Mouse (Mus musculus): ENCODE data around the gene Fbxw5. TPM values are rescaled to one million over a fixed set of nuclear protein-coding genes. Genes with fewer than 3 reads are reported as not detected.

Gene Fbxw5
- polyA plus RNA-seq, 1 experiment = 42.0 TPM

- DNase-seq (ENCODE audit: low read depth in 1 of 2, low spot score in 2 of 2) = no peak
- no peak for TF ChIP-seq CTCF (IDR thresholded peaks at IDR 0.05; ENCODE audit: extremely low read depth, insufficient read depth, insufficient read length, insufficient replicate concordance)
- TF ChIP-seq POLR2A (IDR thresholded peaks at IDR 0.05; ENCODE audit: low read depth, low read length) = no peak
- 88% methylated on average over 7 of the region's 7 CpGs for WGBS
- no peak overlapping the region for H3K27ac ChIP-seq (ENCODE audit: insufficient read depth, low read length)
- no peaks in the 10 kb centered on the region for H3K36me3 ChIP-seq (ENCODE audit: control insufficient read depth, insufficient read depth, low read length)
- H3K27me3 ChIP-seq (ENCODE audit: control insufficient read depth, insufficient read depth, low read length) = no peaks in the 10 kb centered on the region
- H3K4me1 ChIP-seq (ENCODE audit: control insufficient read depth, insufficient read depth, insufficient read length) = no peaks in the 10 kb centered on the region
- no peak overlapping the region for H3K4me3 ChIP-seq (ENCODE audit: extremely low read depth, insufficient read depth, insufficient read length)
Observed at GRCm38 (mm10) chr2:25488671-25489068, 11.9 kb upstream of the Fbxw5 start.

GRCm38 (mm10) chr2:25492988-25493387, 7.6 kb upstream of the Fbxw5 start:
- H3K27me3 ChIP-seq (ENCODE audit: control insufficient read depth, insufficient read depth, low read length) = no peaks in the 10 kb centered on the region
- no peak for DNase-seq (ENCODE audit: low read depth in 1 of 2, low spot score in 2 of 2)
- 90% methylated on average over 5 of the region's 5 CpGs for WGBS
- no peak overlapping the region for H3K4me3 ChIP-seq (ENCODE audit: extremely low read depth, insufficient read depth, insufficient read length)
- no peak overlapping the region for H3K27ac ChIP-seq (ENCODE audit: insufficient read depth, low read length)
- no peaks in the 10 kb centered on the region for H3K36me3 ChIP-seq (ENCODE audit: control insufficient read depth, insufficient read depth, low read length)
- H3K4me1 ChIP-seq (ENCODE audit: control insufficient read depth, insufficient read depth, insufficient read length) = peaks cover 2% of the 10 kb centered on the region; the same call in 1 of the 2 replicates
- TF ChIP-seq POLR2A (IDR thresholded peaks at IDR 0.05; ENCODE audit: low read depth, low read length) = no peak

- TF ChIP-seq POLR2A (IDR thresholded peaks at IDR 0.05; ENCODE audit: low read depth, low read length) (no peak), CTCF (IDR thresholded peaks at IDR 0.05; ENCODE audit: extremely low read depth, insufficient read depth, insufficient read length, insufficient replicate concordance) (no peak)
- H3K4me3 ChIP-seq (ENCODE audit: extremely low read depth, insufficient read depth, insufficient read length) = no peak within 1 kb of the TSS
- H3K27ac ChIP-seq (ENCODE audit: insufficient read depth, low read length) = no peak within 1 kb of the TSS
- no peaks in the 10 kb centered on the region for H3K36me3 ChIP-seq (ENCODE audit: control insufficient read depth, insufficient read depth, low read length)
- no peaks in the 10 kb centered on the region for H3K27me3 ChIP-seq (ENCODE audit: control insufficient read depth, insufficient read depth, low read length)
- WGBS = 87% methylated on average over 5 of the region's 5 CpGs
- peaks cover 2% of the 10 kb centered on the region; the same call in 1 of the 2 replicates for H3K4me1 ChIP-seq (ENCODE audit: control insufficient read depth, insufficient read depth, insufficient read length)
- DNase-seq (ENCODE audit: low read depth in 1 of 2, low spot score in 2 of 2) = no peak
Observed at GRCm38 (mm10) chr2:25493476-25493961, 7.0 kb upstream of the Fbxw5 start, which contains the start of gene Lcn12. TSS of gene Lcn12 (minus strand) at chr2:25493911.

GRCm38 (mm10) chr2:25496462-25496861, 4.1 kb upstream of the Fbxw5 start:
- no peaks in the 10 kb centered on the region for H3K27me3 ChIP-seq (ENCODE audit: control insufficient read depth, insufficient read depth, low read length)
- 52% methylated on average over 4 of the region's 4 CpGs for WGBS
- peaks cover 8% of the 10 kb centered on the region; the same call in 1 of the 2 replicates for H3K4me1 ChIP-seq (ENCODE audit: control insufficient read depth, insufficient read depth, insufficient read length)
- H3K27ac ChIP-seq (ENCODE audit: insufficient read depth, low read length) = no peak overlapping the region
- H3K36me3 ChIP-seq (ENCODE audit: control insufficient read depth, insufficient read depth, low read length) = no peaks in the 10 kb centered on the region
- TF ChIP-seq CTCF (IDR thresholded peaks at IDR 0.05; ENCODE audit: extremely low read depth, insufficient read depth, insufficient read length, insufficient replicate concordance) (peak; percentile 10; the same call in 1 of the 2 replicates), POLR2A (IDR thresholded peaks at IDR 0.05; ENCODE audit: low read depth, low read length) (no peak)
- DNase-seq (ENCODE audit: low read depth in 1 of 2, low spot score in 2 of 2) = no peak
- no peak overlapping the region for H3K4me3 ChIP-seq (ENCODE audit: extremely low read depth, insufficient read depth, insufficient read length)

GRCm38 (mm10) chr2:25497846-25498575, 2.5 kb upstream of the Fbxw5 start:
- Histone ChIP-seq H3K4me3 (ENCODE audit: extremely low read depth, insufficient read depth, insufficient read length) (no peak overlapping the region), H3K27ac (ENCODE audit: insufficient read depth, low read length) (no peak overlapping the region), H3K27me3 (ENCODE audit: control insufficient read depth, insufficient read depth, low read length) (no peaks in the 10 kb centered on the region), H3K4me1 (ENCODE audit: control insufficient read depth, insufficient read depth, insufficient read length) (peaks cover 14% of the 10 kb centered on the region; the same call in 1 of the 2 replicates), H3K36me3 (ENCODE audit: control insufficient read depth, insufficient read depth, low read length) (no peaks in the 10 kb centered on the region)
- WGBS = 28% methylated on average over 6 of the region's 6 CpGs
- no peak for DNase-seq (ENCODE audit: low read depth in 1 of 2, low spot score in 2 of 2)
- TF ChIP-seq CTCF (IDR thresholded peaks at IDR 0.05; ENCODE audit: extremely low read depth, insufficient read depth, insufficient read length, insufficient replicate concordance) (no peak), POLR2A (IDR thresholded peaks at IDR 0.05; ENCODE audit: low read depth, low read length) (no peak)

GRCm38 (mm10) chr2:25498622-25499478, 1.7 kb upstream of the Fbxw5 start:
- Histone ChIP-seq H3K27me3 (ENCODE audit: control insufficient read depth, insufficient read depth, low read length) (no peaks in the 10 kb centered on the region), H3K36me3 (ENCODE audit: control insufficient read depth, insufficient read depth, low read length) (peaks cover 3% of the 10 kb centered on the region; the same call in 1 of the 2 replicates), H3K4me3 (ENCODE audit: extremely low read depth, insufficient read depth, insufficient read length) (no peak overlapping the region), H3K27ac (ENCODE audit: insufficient read depth, low read length) (no peak overlapping the region), H3K4me1 (ENCODE audit: control insufficient read depth, insufficient read depth, insufficient read length) (peaks cover 14% of the 10 kb centered on the region; the same call in 1 of the 2 replicates)
- WGBS = 79% methylated on average over 15 of the region's 15 CpGs
- TF ChIP-seq CTCF (IDR thresholded peaks at IDR 0.05; ENCODE audit: extremely low read depth, insufficient read depth, insufficient read length, insufficient replicate concordance) (no peak), POLR2A (IDR thresholded peaks at IDR 0.05; ENCODE audit: low read depth, low read length) (no peak)
- DNase-seq (ENCODE audit: low read depth in 1 of 2, low spot score in 2 of 2) = no peak
